Mouse (Mus musculus) C2C12 (cell line): ENCODE measurements around the gene Wwtr1.

Experiments used
- CEBPB ChIP-seq: IDR thresholded peaks from one replicate; pipeline ENCODE4 v1.6.1; 2011; ENCODE audit warnings: low read depth, mild to moderate bottlenecking, control low read depth, moderate library complexity
- CTCF ChIP-seq: IDR thresholded peaks from one replicate; pipeline ENCODE4 v1.5.1; 2011; ENCODE audit not compliant: control insufficient read depth, insufficient read depth, insufficient read length
- FOSL1 ChIP-seq: IDR thresholded peaks from one replicate; pipeline ENCODE4 v1.8.0; 2011; ENCODE audit warnings: mild to moderate bottlenecking, low read length; ENCODE audit not compliant: poor library complexity, insufficient read depth, severe bottlenecking
- MAX ChIP-seq: IDR thresholded peaks from one replicate; pipeline ENCODE4 v1.6.1; 2011; ENCODE audit warnings: mild to moderate bottlenecking, control low read depth
- MYOD1 ChIP-seq: IDR thresholded peaks from one replicate; pipeline ENCODE4 v1.6.1; 2011; ENCODE audit warnings: low read depth; ENCODE audit not compliant: control insufficient read depth, insufficient read length
- MYOG ChIP-seq: IDR thresholded peaks from one replicate; pipeline ENCODE4 v1.6.1; 2011; ENCODE audit not compliant: control insufficient read depth, insufficient read length; ENCODE audit errors: extremely low read depth
- USF1 ChIP-seq: IDR thresholded peaks from one replicate; pipeline ENCODE4 v1.6.1; 2011; ENCODE audit warnings: low read depth, mild to moderate bottlenecking, control low read depth, moderate library complexity

GRCm38 (mm10) chr3:57615652-57616051 lies 39.9 kb upstream of the Wwtr1 start:
- TF ChIP-seq CTCF, result no peak
- TF ChIP-seq MAX, result no peak
- TF ChIP-seq FOSL1, result no peak
- TF ChIP-seq MYOG, result no peak
- no peak for TF ChIP-seq MYOD1
- TF ChIP-seq USF1, result no peak
- TF ChIP-seq CEBPB, result no peak
